Mouse (Mus musculus) C2C12 (cell line): Measurements from ENCODE around the gene Trp53rkb. TPM values are rescaled to one million over a fixed set of nuclear protein-coding genes. Genes with fewer than 3 reads are reported as not detected.

Experiments
- H3K27me3 ChIP-seq: one replicate; pipeline ENCODE4 v1.6.1; 2011; ENCODE audit not compliant: control insufficient read depth, insufficient read depth, insufficient read length
- H3K36me3 ChIP-seq: one replicate; pipeline ENCODE4 v1.6.1; 2011; ENCODE audit not compliant: control insufficient read depth, insufficient read depth
- H3K4me3 ChIP-seq: one replicate; pipeline ENCODE4 v1.5.1; 2011; ENCODE audit warnings: mild to moderate bottlenecking, control low read depth; ENCODE audit not compliant: poor library complexity, insufficient read depth, severe bottlenecking
- H3K79me2 ChIP-seq: one replicate; pipeline ENCODE4 v1.6.1; 2011; ENCODE audit not compliant: control insufficient read depth, insufficient read depth
- H3K79me3 ChIP-seq: one replicate; pipeline ENCODE4 v1.6.1; 2011; ENCODE audit warnings: low read depth, control low read depth
- H3ac ChIP-seq: one replicate; pipeline ENCODE3; 2011; ENCODE audit warnings: low read depth; ENCODE audit not compliant: control insufficient read depth, insufficient read length
- CEBPB ChIP-seq: IDR thresholded peaks from one replicate; pipeline ENCODE4 v1.6.1; 2011; ENCODE audit warnings: low read depth, mild to moderate bottlenecking, control low read depth, moderate library complexity
- CTCF ChIP-seq: IDR thresholded peaks from one replicate; pipeline ENCODE4 v1.5.1; 2011; ENCODE audit not compliant: control insufficient read depth, insufficient read depth, insufficient read length
- FOSL1 ChIP-seq: IDR thresholded peaks from one replicate; pipeline ENCODE4 v1.8.0; 2011; ENCODE audit warnings: mild to moderate bottlenecking, low read length; ENCODE audit not compliant: poor library complexity, insufficient read depth, severe bottlenecking
- MAX ChIP-seq: IDR thresholded peaks from one replicate; pipeline ENCODE4 v1.6.1; 2011; ENCODE audit warnings: mild to moderate bottlenecking, control low read depth
- MYOD1 ChIP-seq: IDR thresholded peaks from one replicate; pipeline ENCODE4 v1.6.1; 2011; ENCODE audit warnings: low read depth; ENCODE audit not compliant: control insufficient read depth, insufficient read length
- MYOG ChIP-seq: IDR thresholded peaks from one replicate; pipeline ENCODE4 v1.6.1; 2011; ENCODE audit not compliant: control insufficient read depth, insufficient read length; ENCODE audit errors: extremely low read depth
- USF1 ChIP-seq: IDR thresholded peaks from one replicate; pipeline ENCODE4 v1.6.1; 2011; ENCODE audit warnings: low read depth, mild to moderate bottlenecking, control low read depth, moderate library complexity
- polyA plus RNA-seq: library from polyadenylated mRNA; unstranded; fragments of >200 nt; fragmentation: generic; extraction: Trizol; gene quantifications from one replicate; pipeline ENCODE4 v1.2.1, GENCODE M21; 2012; ENCODE audit warnings: missing spikeins

The Trp53rkb gene
- polyA plus RNA-seq, 1 experiment, result 5.3 TPM

- Histone ChIP-seq H3K36me3 (peaks cover 6% of the 10 kb centered on the region), H3K4me3 (no peak overlapping the region), H3ac (no peak overlapping the region), H3K79me2 (peaks cover 47% of the 10 kb centered on the region), H3K79me3 (peaks cover 4% of the 10 kb centered on the region), H3K27me3 (no peaks in the 10 kb centered on the region)
- TF ChIP-seq MYOD1, result no peak
- TF ChIP-seq CEBPB, result no peak
- TF ChIP-seq CTCF, result no peak
- no peak for TF ChIP-seq MYOG
- TF ChIP-seq FOSL1, result no peak
These were observed 32.7 kb downstream of the Trp53rkb start for GRCm38 (mm10) chr2:166824998-166825397.

GRCm38 (mm10) chr2:166826491-166827224 lies 34.3 kb downstream of the Trp53rkb start:
- Histone ChIP-seq H3K79me3 (peaks cover 4% of the 10 kb centered on the region), H3K79me2 (peaks cover 35% of the 10 kb centered on the region), H3ac (no peak overlapping the region), H3K36me3 (peaks cover 6% of the 10 kb centered on the region), H3K4me3 (no peak overlapping the region), H3K27me3 (no peaks in the 10 kb centered on the region)
- TF ChIP-seq CTCF (no peak), MYOG (no peak)

GRCm38 (mm10) chr2:166828306-166828705 lies 36.0 kb downstream of the Trp53rkb start:
- Histone ChIP-seq H3K4me3 (no peak overlapping the region), H3ac (no peak overlapping the region), H3K79me3 (peaks cover 3% of the 10 kb centered on the region), H3K27me3 (no peaks in the 10 kb centered on the region), H3K36me3 (peaks cover 6% of the 10 kb centered on the region), H3K79me2 (peaks cover 27% of the 10 kb centered on the region)
- TF ChIP-seq MYOD1 (no peak), FOSL1 (no peak), MAX (no peak), CTCF (no peak), CEBPB (no peak), USF1 (no peak), MYOG (no peak)

GRCm38 (mm10) chr2:166830350-166830749 lies 38.0 kb downstream of the Trp53rkb start:
- peaks cover 3% of the 10 kb centered on the region for H3K79me3 ChIP-seq
- H3K79me2 ChIP-seq, result peaks cover 12% of the 10 kb centered on the region
- TF ChIP-seq MYOD1 (no peak), USF1 (no peak), MAX (no peak), MYOG (no peak), CEBPB (no peak), CTCF (no peak), FOSL1 (no peak)
- H3K36me3 ChIP-seq, result peaks cover 6% of the 10 kb centered on the region
- no peak overlapping the region for H3K4me3 ChIP-seq
- no peaks in the 10 kb centered on the region for H3K27me3 ChIP-seq
- no peak overlapping the region for H3ac ChIP-seq

- Histone ChIP-seq H3K4me3 (no peak overlapping the region), H3K79me3 (no peaks in the 10 kb centered on the region), H3ac (no peak overlapping the region), H3K27me3 (no peaks in the 10 kb centered on the region), H3K36me3 (peaks cover 6% of the 10 kb centered on the region), H3K79me2 (no peaks in the 10 kb centered on the region)
- TF ChIP-seq FOSL1 (no peak), MYOG (no peak), CEBPB (no peak), MYOD1 (no peak), MAX (no peak), CTCF (no peak)
These were observed 41.8 kb downstream of the Trp53rkb start for GRCm38 (mm10) chr2:166834091-166834490.

- H3ac ChIP-seq, result no peak overlapping the region
- H3K27me3 ChIP-seq, result no peaks in the 10 kb centered on the region
- peaks cover 6% of the 10 kb centered on the region for H3K36me3 ChIP-seq
- H3K4me3 ChIP-seq, result no peak overlapping the region
- TF ChIP-seq MYOG (no peak), FOSL1 (no peak), MYOD1 (no peak), MAX (no peak), CEBPB (no peak), CTCF (no peak), USF1 (no peak)
- no peaks in the 10 kb centered on the region for H3K79me3 ChIP-seq
- H3K79me2 ChIP-seq, result no peaks in the 10 kb centered on the region
These were observed 42.5 kb downstream of the Trp53rkb start for GRCm38 (mm10) chr2:166834796-166835195.
